Mouse (Mus musculus) heart, adult 2 months (tissue): Measurements from ENCODE around the gene Jak1.

ENCODE experiments used
- CTCF ChIP-seq: fragments of 200-600 bp; IDR thresholded peaks from 2 replicates; pipeline ENCODE4 v1.8.1; 2022; ENCODE audit warnings: antibody characterized with exemption, mild to moderate bottlenecking, moderate library complexity
- POLR2A ChIP-seq: fragments of 200-500 bp; IDR thresholded peaks from 2 replicates; pipeline ENCODE4 v1.6.1; 2011; ENCODE audit warnings: mild to moderate bottlenecking, low read depth, low read length, control low read depth; ENCODE audit not compliant: insufficient read depth

DNA sequence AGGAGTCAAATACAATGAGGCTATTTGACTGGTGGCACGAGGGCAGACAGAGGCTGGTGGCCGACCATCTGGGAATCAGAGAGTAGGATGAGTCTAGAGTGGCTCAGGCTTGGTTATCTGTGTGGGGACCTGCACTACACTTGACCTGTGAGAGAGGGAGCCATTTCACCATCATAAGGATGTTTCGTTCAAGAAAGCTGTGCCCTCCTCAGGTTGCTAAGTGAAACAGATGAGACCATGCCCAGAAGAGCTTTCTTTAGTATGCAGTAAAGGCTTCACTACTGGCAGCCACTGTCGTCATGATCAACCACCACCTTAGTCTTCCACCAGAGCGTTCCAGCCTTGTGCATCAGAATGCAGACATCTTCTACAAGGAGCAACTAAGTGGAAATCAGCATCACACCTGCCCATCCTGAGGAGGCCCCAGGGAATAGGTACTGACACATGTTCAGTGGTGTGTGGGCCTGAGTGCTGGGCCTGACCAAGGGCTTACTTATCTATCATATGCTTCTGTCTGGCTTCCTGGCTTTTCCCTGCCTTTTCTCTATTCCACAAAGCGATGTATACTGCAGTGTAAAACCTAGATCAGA, 96.8 kb downstream of the Jak1 start:
- TF ChIP-seq POLR2A (no peak), CTCF (peak; percentile 89)
